Mouse (Mus musculus) E14TG2a.4 (cell line): ENCODE measurements at regions not wholly inside any gene's neighbourhood (a gene's known extent, or its start where the extent isn't known, plus 50 kb on each side); places are given as distances from the start of the nearest gene placed in this dataset.

Experiments
- H3K27me3 ChIP-seq: 2 replicates; pipeline ENCODE4 v1.6.1; 2014; ENCODE audit warnings: low read length, control low read depth; ENCODE audit not compliant: insufficient read depth
- H3K36me3 ChIP-seq: 2 replicates; pipeline ENCODE4 v1.6.1; 2014; ENCODE audit warnings: low read length, control low read depth; ENCODE audit not compliant: insufficient read depth
- H3K4me1 ChIP-seq: replicated peaks from 2 replicates; pipeline ENCODE4 v1.6.1; 2014; ENCODE audit warnings: low read depth, low read length, control low read depth
- H3K4me3 ChIP-seq: replicated peaks from 2 replicates; pipeline ENCODE4 v1.5.1; 2014; ENCODE audit warnings: mild to moderate bottlenecking, low read length
- H3K9me3 ChIP-seq: 2 replicates; pipeline ENCODE4 v1.6.1; 2014; ENCODE audit warnings: low read length, control low read depth
- CTCF ChIP-seq: conservative IDR thresholded peaks from 2 replicates; pipeline ENCODE4 v1.5.1; 2014; ENCODE audit warnings: low read length
- NANOG ChIP-seq: IDR thresholded peaks from 2 replicates; pipeline ENCODE4 v1.6.1; 2014; ENCODE audit warnings: borderline replicate concordance, low read length, mixed read lengths
- POU5F1 ChIP-seq: IDR thresholded peaks from 2 replicates; pipeline ENCODE4 v1.6.1; 2014; ENCODE audit warnings: low read length, borderline replicate concordance

- Histone ChIP-seq H3K4me1 (peaks cover 5% of the 10 kb centered on the region), H3K36me3 (no peaks in the 10 kb centered on the region), H3K27me3 (no peaks in the 10 kb centered on the region), H3K4me3 (no peak overlapping the region), H3K9me3 (no peaks in the 10 kb centered on the region)
- TF ChIP-seq NANOG (no peak), POU5F1 (no peak), CTCF (no peak)
Measured at GRCm38 (mm10) chr2:149573773-149574172, 168.9 kb downstream of the Cst10 start.

GRCm38 (mm10) chr2:149602581-149602980 is 197.7 kb downstream of the Cst10 start:
- H3K4me1 ChIP-seq, result no peaks in the 10 kb centered on the region
- no peaks in the 10 kb centered on the region for H3K9me3 ChIP-seq
- no peak overlapping the region for H3K4me3 ChIP-seq
- H3K27me3 ChIP-seq, result no peaks in the 10 kb centered on the region
- TF ChIP-seq POU5F1 (no peak), CTCF (no peak), NANOG (no peak)
- H3K36me3 ChIP-seq, result no peaks in the 10 kb centered on the region

- no peaks in the 10 kb centered on the region for H3K36me3 ChIP-seq
- H3K4me3 ChIP-seq, result no peak overlapping the region
- no peaks in the 10 kb centered on the region for H3K9me3 ChIP-seq
- TF ChIP-seq NANOG (no peak), POU5F1 (no peak), CTCF (no peak)
- H3K4me1 ChIP-seq, result no peaks in the 10 kb centered on the region
- no peaks in the 10 kb centered on the region for H3K27me3 ChIP-seq
Measured at GRCm38 (mm10) chr2:149613381-149613780, 208.5 kb downstream of the Cst10 start.

GRCm38 (mm10) chr2:149614078-149614939 is 209.5 kb downstream of the Cst10 start:
- Histone ChIP-seq H3K4me1 (no peaks in the 10 kb centered on the region), H3K4me3 (no peak overlapping the region), H3K27me3 (no peaks in the 10 kb centered on the region), H3K9me3 (no peaks in the 10 kb centered on the region), H3K36me3 (no peaks in the 10 kb centered on the region)
- TF ChIP-seq POU5F1, result no peak
- no peak for TF ChIP-seq CTCF
- TF ChIP-seq NANOG, result no peak

- H3K4me3 ChIP-seq, result no peak overlapping the region
- TF ChIP-seq POU5F1 (no peak), NANOG (no peak), CTCF (no peak)
- no peaks in the 10 kb centered on the region for H3K9me3 ChIP-seq
- no peaks in the 10 kb centered on the region for H3K27me3 ChIP-seq
- no peaks in the 10 kb centered on the region for H3K36me3 ChIP-seq
- H3K4me1 ChIP-seq, result no peaks in the 10 kb centered on the region
Measured at GRCm38 (mm10) chr2:149625626-149626025, 203.4 kb upstream of the Syndig1 start.

- Histone ChIP-seq H3K9me3 (no peaks in the 10 kb centered on the region), H3K36me3 (no peaks in the 10 kb centered on the region), H3K27me3 (no peaks in the 10 kb centered on the region), H3K4me3 (no peak overlapping the region), H3K4me1 (no peaks in the 10 kb centered on the region)
- TF ChIP-seq CTCF, result no peak
Measured at GRCm38 (mm10) chr2:149641207-149641606, 187.8 kb upstream of the Syndig1 start.

- TF ChIP-seq POU5F1 (no peak), NANOG (no peak), CTCF (no peak)
- no peaks in the 10 kb centered on the region for H3K27me3 ChIP-seq
- no peaks in the 10 kb centered on the region for H3K9me3 ChIP-seq
- H3K36me3 ChIP-seq, result no peaks in the 10 kb centered on the region
- H3K4me3 ChIP-seq, result no peak overlapping the region
- H3K4me1 ChIP-seq, result no peaks in the 10 kb centered on the region
Measured at GRCm38 (mm10) chr2:149651829-149652228, 177.2 kb upstream of the Syndig1 start.

GRCm38 (mm10) chr2:149661086-149661485 is 167.9 kb upstream of the Syndig1 start:
- Histone ChIP-seq H3K27me3 (no peaks in the 10 kb centered on the region), H3K4me1 (no peaks in the 10 kb centered on the region), H3K36me3 (no peaks in the 10 kb centered on the region), H3K9me3 (no peaks in the 10 kb centered on the region), H3K4me3 (no peak overlapping the region)
- TF ChIP-seq POU5F1 (no peak), CTCF (no peak), NANOG (no peak)

GRCm38 (mm10) chr2:149664377-149664776 is 164.6 kb upstream of the Syndig1 start:
- Histone ChIP-seq H3K27me3 (no peaks in the 10 kb centered on the region), H3K36me3 (no peaks in the 10 kb centered on the region), H3K4me3 (no peak overlapping the region), H3K4me1 (no peaks in the 10 kb centered on the region), H3K9me3 (no peaks in the 10 kb centered on the region)
- TF ChIP-seq CTCF, result no peak
- no peak for TF ChIP-seq POU5F1
- no peak for TF ChIP-seq NANOG
